Mouse (Mus musculus) midbrain, embryonic 13.5 days (tissue): ENCODE data around the gene Astl. TPM values are rescaled to one million over a fixed set of nuclear protein-coding genes. Genes with fewer than 3 reads are reported as not detected.

Source experiments
- ATAC-seq: fragments of 200-750 bp; cut with Nextera tagmentation; 2 replicates; pipeline ENCODE4 v1.8.0; 2017; ENCODE audit warnings: mild to moderate bottlenecking, moderate TSS enrichment, moderate library complexity
- H3K27ac ChIP-seq: fragments of 300-500 bp; sonication (generic); 2 replicates; pipeline ENCODE4 v1.5.1; 2015; ENCODE audit warnings: inconsistent platforms, mild to moderate bottlenecking, moderate library complexity
- H3K27me3 ChIP-seq: fragments of 300-500 bp; sonication (generic); 2 replicates; pipeline ENCODE4 v1.6.1; 2015; ENCODE audit warnings: mild to moderate bottlenecking, inconsistent platforms
- H3K36me3 ChIP-seq: fragments of 300-500 bp; sonication (generic); 2 replicates; pipeline ENCODE4 v1.6.1; 2015; ENCODE audit warnings: mild to moderate bottlenecking, inconsistent platforms
- H3K4me1 ChIP-seq: fragments of 300-500 bp; sonication (generic); replicated peaks from 2 replicates; pipeline ENCODE4 v1.6.1; 2015; ENCODE audit warnings: inconsistent platforms
- H3K4me2 ChIP-seq: fragments of 300-500 bp; sonication (generic); replicated peaks from 2 replicates; pipeline ENCODE4 v1.6.1; 2015; ENCODE audit warnings: moderate library complexity, mild to moderate bottlenecking, inconsistent platforms
- H3K4me3 ChIP-seq: fragments of 300-500 bp; sonication (generic); replicated peaks from 2 replicates; pipeline ENCODE4 v1.5.1; 2015; ENCODE audit warnings: mild to moderate bottlenecking, inconsistent platforms
- H3K9ac ChIP-seq: fragments of 300-500 bp; sonication (generic); replicated peaks from 2 replicates; pipeline ENCODE4 v1.6.1; 2015; ENCODE audit warnings: mild to moderate bottlenecking, inconsistent platforms
- H3K9me3 ChIP-seq: fragments of 300-500 bp; sonication (generic); 2 replicates; pipeline ENCODE4 v1.6.1; 2016; ENCODE audit warnings: mild to moderate bottlenecking, inconsistent platforms
- WGBS: fragments of 180-500 bp; shearing (Covaris S2); methylation state at CpG from one replicate; pipeline ENCODE4 v1.1.7; 2015; 5-methylcytosine and 5-hydroxymethylcytosine counted together
- polyA plus RNA-seq: library from polyadenylated mRNA; unstranded; fragments of >200 nt; fragmentation: Nextera tagmentation; extraction: Ambion mirVana; gene quantifications from 2 replicates; pipeline ENCODE4 v1.2.1, GENCODE M21; 2015

Astl gene
- polyA plus RNA-seq, 1 experiment from 2014 or later = not detected

DNA sequence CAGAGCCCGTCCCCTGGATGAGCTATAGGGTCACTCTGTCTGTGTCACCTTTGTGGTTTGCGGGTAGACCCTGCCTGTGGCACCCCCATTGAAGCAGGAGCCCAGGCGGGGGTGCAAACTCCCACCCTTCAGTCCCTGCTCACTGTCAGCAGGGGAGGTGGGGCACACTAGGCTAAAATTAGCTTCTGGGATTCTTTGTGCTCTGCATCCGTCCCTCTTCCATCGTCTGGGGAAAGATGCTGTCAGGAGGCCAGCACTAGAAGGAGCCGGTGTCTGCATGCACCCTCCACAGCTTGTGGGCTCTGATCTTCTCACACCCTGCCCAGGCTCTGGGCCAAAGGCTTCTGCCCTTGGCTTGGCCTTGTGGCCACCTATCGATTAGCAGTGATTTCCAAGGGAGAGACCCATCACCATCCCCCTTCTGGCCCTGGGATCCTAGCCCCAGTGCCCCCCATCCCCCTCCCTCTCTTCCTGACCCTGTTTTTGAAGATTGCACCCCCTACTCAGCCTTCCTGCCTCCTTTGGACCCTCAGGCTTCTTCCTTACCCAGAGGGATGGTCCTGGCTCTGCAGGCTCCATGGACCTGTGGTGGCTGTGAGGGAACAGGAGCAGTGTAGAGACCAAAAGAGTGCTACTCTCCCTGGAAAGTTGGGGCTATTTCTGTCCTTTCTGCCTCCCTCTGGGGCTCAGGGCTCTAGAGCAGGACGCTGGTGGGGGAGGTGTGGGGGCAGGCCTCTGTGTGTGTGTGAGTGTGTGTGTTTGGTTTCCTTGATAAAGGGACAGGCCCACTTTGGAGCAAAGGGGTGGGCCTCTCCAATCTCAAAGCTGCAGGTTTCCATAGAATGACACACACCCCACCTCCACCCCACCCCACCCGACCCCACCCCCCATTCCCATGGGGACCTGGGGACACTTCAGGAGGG, 32.4 kb downstream of the Astl start:
- Histone ChIP-seq H3K27ac (no peak overlapping the region), H3K9ac (no peak overlapping the region), H3K4me1 (0 out of 2 replicates have a peak, but pooled peaks cover 1% of the 10 kb centered on the region), H3K4me2 (no peak overlapping the region), H3K36me3 (no peaks in the 10 kb centered on the region), H3K9me3 (no peaks in the 10 kb centered on the region), H3K27me3 (peaks cover 18% of the 10 kb centered on the region), H3K4me3 (no peak overlapping the region)
- no peak for ATAC-seq
- WGBS = 58% methylated on average over 9 of the region's 9 CpGs

DNA sequence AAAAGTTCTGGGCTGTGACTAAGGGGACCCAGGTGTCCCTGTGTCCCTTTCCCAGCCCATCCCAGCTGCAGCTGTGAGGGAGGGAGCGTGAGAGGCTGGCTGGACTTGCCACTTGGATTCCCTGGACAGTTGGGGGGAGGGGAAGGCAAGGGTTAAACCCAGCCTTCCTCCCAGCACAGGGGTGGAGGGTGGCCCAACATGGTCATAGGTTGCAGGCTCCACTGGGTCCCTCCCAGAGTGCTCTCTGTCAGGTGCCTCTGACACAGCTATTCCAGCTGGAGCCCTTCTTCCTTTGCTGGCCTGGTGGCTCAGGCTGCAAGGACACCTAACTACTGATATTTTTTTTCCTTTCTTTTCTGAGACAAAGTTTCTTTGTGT, 33.0 kb downstream of the Astl start:
- no peak overlapping the region for H3K4me2 ChIP-seq
- no peak for ATAC-seq
- H3K36me3 ChIP-seq = no peaks in the 10 kb centered on the region
- no peak overlapping the region for H3K9ac ChIP-seq
- peaks cover 11% of the 10 kb centered on the region for H3K27me3 ChIP-seq
- H3K9me3 ChIP-seq = no peaks in the 10 kb centered on the region
- no peak overlapping the region for H3K4me3 ChIP-seq
- no peaks in the 10 kb centered on the region for H3K4me1 ChIP-seq
- 83% methylated on average over 1 of the region's 1 CpGs for WGBS
- no peak overlapping the region for H3K27ac ChIP-seq

DNA sequence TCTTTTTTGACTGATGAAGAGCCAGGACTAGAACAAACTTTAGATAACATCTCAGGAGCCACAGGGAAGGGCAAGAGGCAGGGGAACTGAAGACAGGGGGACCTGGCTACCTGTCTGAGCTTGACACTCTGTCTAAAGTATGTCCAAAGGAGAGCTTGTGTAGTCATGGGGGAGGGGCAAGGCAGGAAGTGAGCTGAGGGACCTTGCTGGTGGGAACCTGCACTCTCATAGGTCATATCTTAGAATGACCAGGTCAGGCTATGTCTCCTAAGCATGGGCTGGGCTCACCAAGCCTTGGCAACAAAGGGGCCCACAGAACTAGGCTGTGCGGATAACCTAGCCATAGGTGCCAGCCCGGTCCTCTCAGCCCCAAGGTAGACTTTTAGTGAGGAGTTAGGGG, 33.6 kb downstream of the Astl start:
- no peak overlapping the region for H3K27ac ChIP-seq
- H3K27me3 ChIP-seq = 0 out of 2 replicates have a peak, but pooled peaks cover 7% of the 10 kb centered on the region
- 85% methylated on average over 2 of the region's 2 CpGs for WGBS
- H3K4me2 ChIP-seq = no peak overlapping the region
- H3K4me1 ChIP-seq = no peaks in the 10 kb centered on the region
- ATAC-seq = no peak
- no peaks in the 10 kb centered on the region for H3K36me3 ChIP-seq
- no peak overlapping the region for H3K9ac ChIP-seq
- H3K4me3 ChIP-seq = no peak overlapping the region
- no peaks in the 10 kb centered on the region for H3K9me3 ChIP-seq

DNA sequence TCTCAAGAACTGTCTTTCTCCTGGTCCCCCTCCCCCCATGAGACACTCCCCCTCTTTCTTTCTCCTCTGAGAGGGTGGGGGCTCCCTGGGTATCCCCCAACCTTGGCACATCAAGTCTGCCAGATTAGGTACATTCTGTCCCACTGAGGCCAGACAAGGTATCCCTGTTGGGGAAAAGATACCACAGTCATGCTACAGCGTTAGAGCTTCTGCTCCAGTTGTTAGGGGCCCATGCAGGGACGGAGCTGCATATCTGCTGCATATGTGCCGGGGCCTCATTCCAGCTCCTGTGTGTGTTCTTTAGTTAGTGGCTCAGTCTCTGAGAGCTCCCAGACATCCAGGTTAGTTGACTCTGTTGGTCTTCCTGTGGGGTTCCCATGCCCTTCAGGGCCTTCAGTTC, 35.7 kb downstream of the Astl start:
- H3K27me3 ChIP-seq = 0 out of 2 replicates have a peak, but pooled peaks cover 2% of the 10 kb centered on the region
- H3K9ac ChIP-seq = no peak overlapping the region
- WGBS = 92% methylated on average over 3 of the region's 3 CpGs
- H3K9me3 ChIP-seq = no peaks in the 10 kb centered on the region
- H3K27ac ChIP-seq = no peak overlapping the region
- peaks cover 13% of the 10 kb centered on the region for H3K4me1 ChIP-seq
- H3K4me2 ChIP-seq = no peak overlapping the region
- H3K4me3 ChIP-seq = no peak overlapping the region
- no peaks in the 10 kb centered on the region for H3K36me3 ChIP-seq
- ATAC-seq = no peak

DNA sequence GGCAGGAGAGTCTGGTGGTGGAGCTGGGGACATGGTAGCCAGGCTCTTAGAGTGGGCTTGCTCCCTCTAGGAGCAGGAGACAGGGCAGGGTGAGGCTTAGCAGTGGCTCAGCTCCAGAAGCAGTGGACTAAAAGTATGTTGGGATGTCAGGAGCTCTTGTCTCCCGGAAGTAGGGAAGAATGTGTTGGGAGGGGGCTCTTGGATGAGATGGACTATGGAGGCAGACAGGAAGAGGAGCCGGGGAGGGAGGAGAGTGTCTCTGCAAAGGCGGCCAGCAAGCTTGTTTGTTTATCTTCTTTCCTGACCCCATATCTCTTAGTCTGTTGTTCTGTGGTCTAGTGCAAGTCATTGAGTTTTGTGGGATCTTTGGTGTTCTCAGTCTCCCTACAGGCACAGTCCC, 36.6 kb downstream of the Astl start:
- 71% methylated on average over 3 of the region's 3 CpGs for WGBS
- Histone ChIP-seq H3K9me3 (no peaks in the 10 kb centered on the region), H3K36me3 (no peaks in the 10 kb centered on the region), H3K4me1 (peaks cover 13% of the 10 kb centered on the region), H3K9ac (no peak overlapping the region), H3K27ac (no peak overlapping the region), H3K4me2 (no peak overlapping the region), H3K27me3 (0 out of 2 replicates have a peak, but pooled peaks cover 2% of the 10 kb centered on the region), H3K4me3 (no peak overlapping the region)
- no peak for ATAC-seq

DNA sequence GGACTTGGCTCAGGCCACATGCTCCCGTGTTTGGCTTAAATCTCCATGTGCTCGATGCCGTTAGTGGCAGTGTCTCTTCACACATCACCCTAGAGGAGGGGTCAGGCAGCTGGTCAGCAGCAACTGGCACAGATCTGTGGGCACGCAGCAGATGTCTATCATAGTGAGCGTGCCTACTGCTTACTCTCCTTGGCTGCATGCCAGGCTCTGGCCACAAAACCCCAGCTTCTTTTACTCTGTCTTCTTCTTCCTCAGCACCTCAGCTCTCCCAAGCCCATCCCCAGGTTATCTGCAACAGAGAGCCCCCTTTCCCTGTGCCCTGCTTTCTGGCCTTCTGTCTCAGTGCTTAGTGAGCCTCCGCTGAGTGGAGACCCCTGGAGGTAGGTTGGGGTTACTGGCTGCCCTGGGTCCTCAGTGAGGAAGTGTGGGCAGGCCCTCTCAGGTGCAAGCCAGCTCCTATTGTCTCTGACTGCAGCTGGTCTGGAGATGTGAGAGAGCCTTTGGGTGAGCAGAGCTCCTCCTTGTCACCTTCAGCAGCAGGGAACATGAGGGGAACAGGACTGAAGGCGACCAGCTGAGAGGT, 37.4 kb downstream of the Astl start:
- 55% methylated on average over 7 of the region's 7 CpGs for WGBS

DNA sequence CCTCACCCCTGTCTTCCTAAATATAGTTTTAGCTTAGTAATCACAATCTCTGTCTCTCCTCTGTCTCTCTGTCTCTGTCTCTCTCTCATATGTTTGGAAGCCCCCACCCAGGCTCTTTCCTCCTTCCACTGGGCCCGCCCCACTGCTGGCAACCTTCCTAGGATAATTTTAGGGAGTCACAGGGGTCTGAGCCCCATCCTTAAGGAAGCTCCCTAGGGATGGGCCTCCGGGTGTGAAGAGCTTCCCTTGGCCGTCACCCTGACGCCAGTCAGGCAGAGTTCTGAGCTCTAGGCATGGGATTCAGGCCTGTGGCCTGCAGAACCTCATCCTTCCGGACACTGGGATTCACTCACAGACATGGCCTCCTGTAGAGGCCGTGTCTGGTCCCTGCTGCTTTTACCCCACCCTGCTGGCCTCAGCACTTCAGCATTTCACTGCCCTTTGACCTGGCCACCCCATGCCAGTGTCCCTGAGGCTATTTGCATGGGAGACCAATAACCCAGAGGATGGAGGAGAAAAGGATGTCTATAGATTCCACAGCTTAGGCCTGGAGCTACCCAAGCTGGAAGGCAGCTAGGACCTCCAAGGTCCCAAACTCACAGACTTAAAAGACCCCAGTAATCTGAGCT, 38.1 kb downstream of the Astl start:
- 85% methylated on average over 6 of the region's 6 CpGs for WGBS
- Histone ChIP-seq H3K9me3 (no peaks in the 10 kb centered on the region), H3K9ac (no peak overlapping the region), H3K4me2 (no peak overlapping the region), H3K4me3 (no peak overlapping the region), H3K27me3 (0 out of 2 replicates have a peak, but pooled peaks cover 2% of the 10 kb centered on the region), H3K36me3 (no peaks in the 10 kb centered on the region), H3K4me1 (peaks cover 13% of the 10 kb centered on the region), H3K27ac (no peak overlapping the region)
- ATAC-seq = no peak

More for the DNA sequence above, 37.4 kb downstream of the Astl start:
- H3K9me3 ChIP-seq = no peaks in the 10 kb centered on the region
- no peak overlapping the region for H3K27ac ChIP-seq
- no peak overlapping the region for H3K4me2 ChIP-seq
- peaks cover 13% of the 10 kb centered on the region for H3K4me1 ChIP-seq
- H3K4me3 ChIP-seq = no peak overlapping the region
- H3K9ac ChIP-seq = no peak overlapping the region
- H3K27me3 ChIP-seq = 0 out of 2 replicates have a peak, but pooled peaks cover 2% of the 10 kb centered on the region
- no peak for ATAC-seq
- no peaks in the 10 kb centered on the region for H3K36me3 ChIP-seq

DNA sequence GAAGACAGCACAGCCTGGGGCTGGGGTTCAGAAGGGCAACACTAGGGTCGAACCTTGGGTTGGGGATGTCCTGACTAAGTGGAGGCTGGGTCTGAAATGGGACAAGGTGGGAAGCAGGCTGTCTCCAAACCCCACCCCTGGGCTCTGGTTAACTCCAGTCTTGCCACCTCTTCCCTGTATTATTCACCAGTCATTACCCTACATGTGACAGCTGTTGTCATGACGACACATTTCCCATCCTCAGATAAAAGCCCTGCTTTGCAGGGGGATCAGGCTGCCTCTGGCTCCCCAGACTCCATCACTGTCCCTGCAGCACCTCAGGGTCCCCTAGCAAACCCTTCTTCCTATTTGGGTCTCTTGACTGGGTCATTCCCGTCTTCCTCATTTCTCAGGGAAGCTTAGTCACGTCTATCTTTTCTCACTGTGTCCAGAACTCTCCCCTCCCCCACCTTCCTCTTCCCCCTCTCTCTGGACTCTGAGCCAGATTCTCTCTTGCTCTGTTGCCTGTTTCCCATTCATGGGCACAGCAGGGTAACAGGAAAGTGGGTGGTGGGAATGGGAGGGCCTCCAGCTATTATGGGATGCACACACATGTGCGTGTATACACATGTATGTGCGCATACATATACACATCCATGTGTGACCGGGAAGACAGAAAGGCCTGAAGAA, 39.6 kb downstream of the Astl start:
- Histone ChIP-seq H3K4me3 (no peak overlapping the region), H3K9ac (no peak overlapping the region), H3K27me3 (0 out of 2 replicates have a peak, but pooled peaks cover 2% of the 10 kb centered on the region), H3K36me3 (no peaks in the 10 kb centered on the region), H3K9me3 (no peaks in the 10 kb centered on the region), H3K4me1 (peaks cover 13% of the 10 kb centered on the region), H3K27ac (peak overlapping the region; percentile 39; the same call in 1 of the 2 replicates), H3K4me2 (no peak overlapping the region)
- peak; percentile 72 for ATAC-seq
- WGBS = 61% methylated on average over 7 of the region's 7 CpGs

DNA sequence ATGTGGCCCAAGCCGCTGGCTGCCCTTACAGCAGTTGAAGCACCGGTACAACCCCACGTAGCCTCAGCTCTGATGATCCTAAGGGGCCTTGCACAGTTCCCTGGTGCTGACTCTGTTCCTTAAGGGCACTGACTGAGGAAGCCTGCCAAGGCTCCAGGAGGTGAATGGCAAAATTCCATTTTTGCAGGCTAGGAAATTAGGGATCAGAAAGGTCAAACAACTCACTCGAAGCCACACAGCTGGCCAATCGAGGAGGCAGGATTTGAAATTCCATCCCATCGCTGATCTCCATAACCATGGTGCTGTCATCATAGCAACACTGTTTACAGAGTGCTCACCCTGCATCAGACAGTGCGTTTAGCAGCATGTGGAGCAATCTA, 40.2 kb downstream of the Astl start:
- Histone ChIP-seq H3K27me3 (0 out of 2 replicates have a peak, but pooled peaks cover 2% of the 10 kb centered on the region), H3K9ac (no peak overlapping the region), H3K4me1 (peaks cover 13% of the 10 kb centered on the region), H3K9me3 (no peaks in the 10 kb centered on the region), H3K36me3 (no peaks in the 10 kb centered on the region), H3K4me3 (no peak overlapping the region), H3K27ac (peak overlapping the region; percentile 39; the same call in 1 of the 2 replicates), H3K4me2 (no peak overlapping the region)
- no peak for ATAC-seq
- WGBS = 77% methylated on average over 7 of the region's 7 CpGs

DNA sequence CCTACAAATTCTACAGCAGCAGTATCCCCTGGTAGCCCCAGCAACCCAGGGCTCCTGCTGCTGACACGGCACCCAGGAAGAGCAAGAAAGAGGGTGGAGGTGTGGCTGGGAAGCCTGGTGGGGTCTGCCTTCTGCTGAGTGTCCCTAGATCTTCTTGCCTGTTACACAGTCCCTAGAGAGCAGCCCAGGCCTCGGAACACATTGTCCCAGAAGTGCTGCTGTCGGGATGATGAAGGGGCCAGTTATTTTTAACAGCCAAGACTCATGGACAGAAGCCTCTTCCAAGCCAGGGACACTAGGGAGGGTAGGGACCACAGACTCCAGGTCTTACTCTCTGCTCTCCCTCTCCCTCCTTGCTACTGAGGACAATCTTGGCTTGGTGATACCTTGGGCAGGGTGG, 40.8 kb downstream of the Astl start:
- H3K27ac ChIP-seq = no peak overlapping the region
- no peak overlapping the region for H3K4me3 ChIP-seq
- H3K4me1 ChIP-seq = peaks cover 13% of the 10 kb centered on the region
- WGBS = 85% methylated on average over 3 of the region's 3 CpGs
- no peak overlapping the region for H3K9ac ChIP-seq
- ATAC-seq = no peak
- H3K9me3 ChIP-seq = no peaks in the 10 kb centered on the region
- 0 out of 2 replicates have a peak, but pooled peaks cover 2% of the 10 kb centered on the region for H3K27me3 ChIP-seq
- H3K4me2 ChIP-seq = no peak overlapping the region
- H3K36me3 ChIP-seq = no peaks in the 10 kb centered on the region

DNA sequence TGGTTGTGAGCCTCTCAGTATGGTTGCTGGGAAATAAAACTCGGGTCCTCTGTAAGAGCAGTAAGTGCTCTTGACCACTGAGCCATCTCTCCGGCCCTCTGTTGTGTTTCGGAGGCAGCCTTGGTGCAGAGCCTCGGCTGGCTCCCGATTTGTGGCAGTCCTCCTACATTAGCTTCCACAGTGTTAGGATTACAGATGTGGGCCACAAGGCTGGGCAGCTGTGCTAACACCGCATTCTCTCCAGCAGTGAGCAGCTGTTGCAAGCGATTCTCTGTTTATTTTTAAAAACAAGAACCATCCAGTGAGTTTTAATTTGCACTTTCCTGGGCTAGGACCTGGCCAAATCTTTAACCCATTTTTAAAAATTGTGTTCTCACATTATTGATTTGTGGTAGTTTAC, 45.4 kb downstream of the Astl start:
- WGBS = 79% methylated on average over 7 of the region's 7 CpGs
- no peaks in the 10 kb centered on the region for H3K9me3 ChIP-seq

More for the DNA sequence above, 45.4 kb downstream of the Astl start:
- Histone ChIP-seq H3K27me3 (no peaks in the 10 kb centered on the region), H3K27ac (no peak overlapping the region), H3K4me2 (no peak overlapping the region), H3K4me1 (no peaks in the 10 kb centered on the region), H3K9ac (no peak overlapping the region), H3K36me3 (no peaks in the 10 kb centered on the region), H3K4me3 (no peak overlapping the region)
- ATAC-seq = no peak
